ENCODE assay signal across 12 mouse cellular contexts in the genomic region with DNA sequence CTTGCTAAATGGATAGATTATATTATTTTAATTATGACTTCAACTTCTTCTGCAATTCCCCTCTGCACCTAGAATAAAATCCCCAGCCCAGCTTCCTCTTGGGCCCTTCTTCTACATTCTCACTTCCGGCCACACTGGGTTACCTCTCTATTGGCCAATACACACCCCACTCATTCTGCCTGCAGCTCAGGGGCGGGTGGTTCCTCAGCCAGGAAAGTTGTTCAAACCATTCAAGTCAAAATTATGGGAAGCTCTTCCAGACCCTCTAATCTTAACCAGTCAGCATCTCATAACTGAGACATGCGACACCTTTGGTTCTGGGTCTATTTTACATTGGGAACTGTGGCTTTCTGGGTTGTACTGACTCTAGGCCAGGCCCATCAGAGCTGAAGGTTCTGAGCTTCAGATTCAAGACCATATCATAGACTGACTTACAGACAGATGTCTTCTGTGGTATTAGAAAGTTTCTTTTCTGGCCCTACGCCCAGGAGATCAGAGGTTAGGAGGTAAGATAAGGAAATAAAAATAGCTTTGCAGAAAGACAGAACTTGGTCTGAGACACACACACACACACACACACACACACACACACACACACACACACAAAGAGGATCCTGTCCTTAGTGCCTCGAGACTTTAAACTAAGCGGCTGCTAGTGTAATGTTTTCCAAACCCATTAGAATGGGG. TPM values are rescaled to one million over a fixed set of nuclear protein-coding genes. Genes with fewer than 3 reads are reported as not detected.
DNase-seq lines count a peak whose midpoint lies in the region; ATAC-seq and TF ChIP-seq lines count a peak whose summit lies in the region.
"Had no signal": no experiment of that assay in that cellular context is flagged by ENCODE, and none has a peak within 500 bp of the region (broad histone marks: within the 10 kb centered on the region; RNA-seq: fewer than 3 reads in every experiment).

No protein-coding gene starts in this region.

- no peaks in the 10 kb centered on the region for H3K9me3 ChIP-seq in kidney, embryonic 14.5 days (ENCODE audit: control insufficient read depth, low read length)
- H3K9me3 ChIP-seq in intestine, embryonic 16.5 days (ENCODE audit: control insufficient read depth, low read length), result no peaks in the 10 kb centered on the region
- H3K9me3 ChIP-seq in kidney, embryonic 16.5 days (ENCODE audit: low read length), result no peaks in the 10 kb centered on the region
- H3K9me3 ChIP-seq: embryonic facial prominence, embryonic 10.5 days had no signal

- TF ChIP-seq POLR2A in kidney, adult 2 months (IDR thresholded peaks at IDR 0.05; ENCODE audit: low read depth, low read length), result no peak
- TF ChIP-seq POLR2A in bone marrow, adult 2 months (IDR thresholded peaks at IDR 0.05; ENCODE audit: borderline replicate concordance, control insufficient read depth, low read depth, low read length), result no peak
- TF ChIP-seq POLR2A in small intestine, adult 2 months (IDR thresholded peaks at IDR 0.05; ENCODE audit: low read depth, low read length), result no peak

- WGBS in kidney, adult 2 months, result 82% methylated on average over 6 of the region's 6 CpGs
- 88% methylated on average over 6 of the region's 6 CpGs for WGBS in kidney, embryonic 14.5 days
- WGBS in bone marrow, adult 2 months, result 3% methylated on average over 6 of the region's 6 CpGs
- 71% methylated on average over 6 of the region's 6 CpGs for WGBS in intestine, embryonic 16.5 days
- WGBS in small intestine, adult 2 months, result 12% methylated on average over 6 of the region's 6 CpGs
- WGBS in kidney, embryonic 16.5 days, result 79% methylated on average over 6 of the region's 6 CpGs

- no peaks in the 10 kb centered on the region for H3K4me1 ChIP-seq in kidney, adult 2 months (ENCODE audit: control insufficient read depth, insufficient read depth, low read length)
- H3K4me1 ChIP-seq in kidney, embryonic 14.5 days (ENCODE audit: control insufficient read depth, insufficient read depth, low read length), result 0 out of 2 replicates have a peak, but pooled peaks cover 9% of the 10 kb centered on the region
- H3K4me1 ChIP-seq in bone marrow, adult 2 months (ENCODE audit: control insufficient read depth, insufficient read depth, low read length), result peaks cover 2% of the 10 kb centered on the region; the same call in 1 of the 2 replicates
- H3K4me1 ChIP-seq in intestine, embryonic 16.5 days (ENCODE audit: control insufficient read depth, insufficient read depth, low read length), result peaks cover 38% of the 10 kb centered on the region
- H3K4me1 ChIP-seq in small intestine, adult 2 months (ENCODE audit: control insufficient read depth, insufficient read depth, insufficient read length, low read length), result peaks cover 37% of the 10 kb centered on the region
- peaks cover 27% of the 10 kb centered on the region for H3K4me1 ChIP-seq in kidney, embryonic 16.5 days (ENCODE audit: insufficient read depth, low read length)

- peak; percentile 22 for DNase-seq in kidney, adult 2 months
- DNase-seq in urinary bladder, adult 2 months (ENCODE audit: low spot score), result no peak
- DNase-seq in thymus, postnatal 4 days, result no peak
- DNase-seq: kidney, adult 18-20 months had no signal

- no peak for ATAC-seq in kidney, embryonic 14.5 days (ENCODE audit: low FRiP score, low TSS enrichment)
- no peak for ATAC-seq in intestine, embryonic 16.5 days
- ATAC-seq in kidney, embryonic 16.5 days (ENCODE audit: low FRiP score, low TSS enrichment), result no peak
- ATAC-seq: Patski had no signal

- no peak for TF ChIP-seq CTCF in kidney, adult 2 months (conservative IDR thresholded peaks at IDR 0.05; ENCODE audit: insufficient read depth, insufficient read length, low read depth, low read length)
- no peak for TF ChIP-seq CTCF in bone marrow, adult 2 months (IDR thresholded peaks at IDR 0.05; ENCODE audit: control insufficient read depth, insufficient read depth, low read length)
- no peak for TF ChIP-seq CTCF in small intestine, adult 2 months (IDR thresholded peaks at IDR 0.05; ENCODE audit: extremely low read depth, insufficient read length, insufficient replicate concordance, low read depth, low read length)

- H3K4me3 ChIP-seq in kidney, adult 2 months (ENCODE audit: insufficient read depth, low read depth, low read length), result no peak overlapping the region
- no peak overlapping the region for H3K4me3 ChIP-seq in kidney, embryonic 14.5 days (ENCODE audit: low read length)
- no peak overlapping the region for H3K4me3 ChIP-seq in bone marrow, adult 2 months (replicated peaks; ENCODE audit: control insufficient read depth, low read depth, low read length)
- H3K4me3 ChIP-seq in intestine, embryonic 16.5 days (ENCODE audit: low read length), result no peak overlapping the region
- H3K4me3 ChIP-seq in small intestine, adult 2 months (ENCODE audit: low read depth, low read length), result no peak overlapping the region
- no peak overlapping the region for H3K4me3 ChIP-seq in kidney, embryonic 16.5 days (ENCODE audit: low read length)
- H3K4me3 ChIP-seq: embryonic facial prominence, embryonic 10.5 days had no signal

- no peaks in the 10 kb centered on the region for H3K27me3 ChIP-seq in kidney, adult 2 months (replicated peaks; ENCODE audit: control insufficient read depth, insufficient read depth, low read length)
- no peaks in the 10 kb centered on the region for H3K27me3 ChIP-seq in kidney, embryonic 14.5 days (ENCODE audit: control insufficient read depth, insufficient read depth, low read length)
- no peaks in the 10 kb centered on the region for H3K27me3 ChIP-seq in intestine, embryonic 16.5 days (replicated peaks; ENCODE audit: control insufficient read depth, insufficient read depth, low read length)
- H3K27me3 ChIP-seq in small intestine, adult 2 months (ENCODE audit: control insufficient read depth, insufficient read depth, low read length), result no peaks in the 10 kb centered on the region
- H3K27me3 ChIP-seq in kidney, embryonic 16.5 days (ENCODE audit: insufficient read depth, low read length), result no peaks in the 10 kb centered on the region
- H3K27me3 ChIP-seq: Patski had no signal

- H3K4me2 ChIP-seq in kidney, embryonic 14.5 days (replicated peaks; ENCODE audit: low read depth, low read length), result no peak overlapping the region
- no peak overlapping the region for H3K4me2 ChIP-seq in intestine, embryonic 16.5 days (ENCODE audit: low read depth, low read length)
- H3K4me2 ChIP-seq in kidney, embryonic 16.5 days (replicated peaks; ENCODE audit: low read depth, low read length), result no peak overlapping the region
- H3K4me2 ChIP-seq: midbrain, embryonic 11.5 days had no signal

- no peak overlapping the region for H3K9ac ChIP-seq in kidney, embryonic 14.5 days (ENCODE audit: low read depth, low read length)
- no peak overlapping the region for H3K9ac ChIP-seq in intestine, embryonic 16.5 days (ENCODE audit: low read depth, low read length)
- no peak overlapping the region for H3K9ac ChIP-seq in kidney, embryonic 16.5 days (replicated peaks; ENCODE audit: low read length)

- no peak overlapping the region for H3K27ac ChIP-seq in kidney, adult 2 months (ENCODE audit: insufficient read depth, low read depth, low read length)
- H3K27ac ChIP-seq in kidney, embryonic 14.5 days (ENCODE audit: low read depth, low read length), result no peak overlapping the region
- peak overlapping the region; percentile 53; the same call in 1 of the 2 replicates for H3K27ac ChIP-seq in bone marrow, adult 2 months (ENCODE audit: control insufficient read depth, insufficient read depth, low read depth, low read length, poor library complexity)
- H3K27ac ChIP-seq in intestine, embryonic 16.5 days (ENCODE audit: low read length), result peak overlapping the region; percentile 55; the same call in 1 of the 2 replicates
- H3K27ac ChIP-seq in small intestine, adult 2 months (ENCODE audit: insufficient read depth, low read depth, low read length), result peak overlapping the region; percentile 97
- H3K27ac ChIP-seq in kidney, embryonic 16.5 days (ENCODE audit: low read length), result no peak overlapping the region
- H3K27ac ChIP-seq: embryonic facial prominence, embryonic 10.5 days had no signal

- H3K36me3 ChIP-seq in kidney, adult 2 months (ENCODE audit: control insufficient read depth, insufficient read depth, low read length), result no peaks in the 10 kb centered on the region
- H3K36me3 ChIP-seq in kidney, embryonic 14.5 days (ENCODE audit: control insufficient read depth, insufficient read depth, low read length), result no peaks in the 10 kb centered on the region
- no peaks in the 10 kb centered on the region for H3K36me3 ChIP-seq in intestine, embryonic 16.5 days (ENCODE audit: control insufficient read depth, insufficient read depth, low read length)
- H3K36me3 ChIP-seq in small intestine, adult 2 months (ENCODE audit: control insufficient read depth, insufficient read depth, low read length), result peaks cover 8% of the 10 kb centered on the region
- H3K36me3 ChIP-seq in kidney, embryonic 16.5 days (ENCODE audit: insufficient read depth, low read length), result no peaks in the 10 kb centered on the region

RNA-seq across cellular contexts. Expression of gene Mical1, which starts 2.2 kb away (rescaled TPM):
- 9.1 and 10.2 TPM in 2 replicates for polyA plus RNA-seq in kidney, adult 2 months (2012; rRNA removed)
- 22.8 and 33.6 TPM in 2 replicates for polyA plus RNA-seq in kidney, embryonic 14.5 days (2014; fragmentation: Nextera tagmentation; extraction: Ambion mirVana)
- polyA plus RNA-seq in bone marrow, adult 2 months (2011; ENCODE audit: insufficient read depth, insufficient read length, low replicate concordance, missing spikeins), result 50.0 and 123 TPM in 2 replicates
- polyA plus RNA-seq in intestine, embryonic 16.5 days (2015; fragmentation: Nextera tagmentation; extraction: Ambion mirVana), result 23.8 and 28.4 TPM in 2 replicates
- 78.0 and 164 TPM in 2 replicates for polyA plus RNA-seq in small intestine, adult 2 months (2012; rRNA removed)
- 48.9 and 57.9 TPM in 2 replicates for polyA plus RNA-seq in urinary bladder, adult 2 months (2012; rRNA removed)
- 34.6 TPM in 2 replicates for polyA plus RNA-seq in kidney, embryonic 16.5 days (2015; fragmentation: Nextera tagmentation; extraction: Ambion mirVana)

RNA-seq across cellular contexts. Expression of gene Smpd2, which starts 16.2 kb away (rescaled TPM):
- polyA plus RNA-seq in kidney, adult 2 months (2012; rRNA removed), result 124 and 129 TPM in 2 replicates
- 53.8 and 59.2 TPM in 2 replicates for polyA plus RNA-seq in kidney, embryonic 14.5 days (2014; fragmentation: Nextera tagmentation; extraction: Ambion mirVana)
- polyA plus RNA-seq in bone marrow, adult 2 months (2011; ENCODE audit: insufficient read depth, insufficient read length, low replicate concordance, missing spikeins), result 3.9 and 16.7 TPM in 2 replicates
- polyA plus RNA-seq in intestine, embryonic 16.5 days (2015; fragmentation: Nextera tagmentation; extraction: Ambion mirVana), result 62.7 and 68.9 TPM in 2 replicates
- 49.9 and 121 TPM in 2 replicates for polyA plus RNA-seq in small intestine, adult 2 months (2012; rRNA removed)
- 167 and 169 TPM in 2 replicates for polyA plus RNA-seq in urinary bladder, adult 2 months (2012; rRNA removed)
- polyA plus RNA-seq in kidney, embryonic 16.5 days (2015; fragmentation: Nextera tagmentation; extraction: Ambion mirVana), result 84.1 and 91.2 TPM in 2 replicates

RNA-seq across cellular contexts. Expression of gene Ppil6, which starts 16.3 kb away (rescaled TPM):
- polyA plus RNA-seq in kidney, adult 2 months (2012; rRNA removed), result 2.5 and 3.2 TPM in 2 replicates
- 1.2 and 3.1 TPM in 2 replicates for polyA plus RNA-seq in kidney, embryonic 14.5 days (2014; fragmentation: Nextera tagmentation; extraction: Ambion mirVana)
- not detected in 2 replicates for polyA plus RNA-seq in bone marrow, adult 2 months (2011; ENCODE audit: insufficient read depth, insufficient read length, low replicate concordance, missing spikeins)
- 0.36 and 0.93 TPM in 2 replicates for polyA plus RNA-seq in intestine, embryonic 16.5 days (2015; fragmentation: Nextera tagmentation; extraction: Ambion mirVana)
- 0.15 TPM in 1 of 2 replicates, not detected in the other for polyA plus RNA-seq in small intestine, adult 2 months (2012; rRNA removed)
- 10.7 and 11.5 TPM in 2 replicates for polyA plus RNA-seq in urinary bladder, adult 2 months (2012; rRNA removed)
- 2.6 and 3.7 TPM in 2 replicates for polyA plus RNA-seq in kidney, embryonic 16.5 days (2015; fragmentation: Nextera tagmentation; extraction: Ambion mirVana)

RNA-seq across cellular contexts. Expression of gene Zbtb24, which starts 23.7 kb away (rescaled TPM):
- 14.9 and 17.9 TPM in 2 replicates for polyA plus RNA-seq in kidney, adult 2 months (2012; rRNA removed)
- 13.5 and 19.2 TPM in 2 replicates for polyA plus RNA-seq in kidney, embryonic 14.5 days (2014; fragmentation: Nextera tagmentation; extraction: Ambion mirVana)
- 7.7 and 11.9 TPM in 2 replicates for polyA plus RNA-seq in bone marrow, adult 2 months (2011; ENCODE audit: insufficient read depth, insufficient read length, low replicate concordance, missing spikeins)
- 15.4 and 15.6 TPM in 2 replicates for polyA plus RNA-seq in intestine, embryonic 16.5 days (2015; fragmentation: Nextera tagmentation; extraction: Ambion mirVana)
- polyA plus RNA-seq in small intestine, adult 2 months (2012; rRNA removed), result 7.0 and 15.7 TPM in 2 replicates
- 15.8 and 17.4 TPM in 2 replicates for polyA plus RNA-seq in urinary bladder, adult 2 months (2012; rRNA removed)
- 19.7 and 19.8 TPM in 2 replicates for polyA plus RNA-seq in kidney, embryonic 16.5 days (2015; fragmentation: Nextera tagmentation; extraction: Ambion mirVana)

RNA-seq across cellular contexts. Expression of gene Cd164, which starts 45.3 kb away (rescaled TPM):
- polyA plus RNA-seq in kidney, adult 2 months (2012; rRNA removed), result 241 and 291 TPM in 2 replicates
- polyA plus RNA-seq in kidney, embryonic 14.5 days (2014; fragmentation: Nextera tagmentation; extraction: Ambion mirVana), result 134 and 221 TPM in 2 replicates
- polyA plus RNA-seq in bone marrow, adult 2 months (2011; ENCODE audit: insufficient read depth, insufficient read length, low replicate concordance, missing spikeins), result 20.0 and 36.5 TPM in 2 replicates
- 186 and 195 TPM in 2 replicates for polyA plus RNA-seq in intestine, embryonic 16.5 days (2015; fragmentation: Nextera tagmentation; extraction: Ambion mirVana)
- polyA plus RNA-seq in small intestine, adult 2 months (2012; rRNA removed), result 56.9 and 81.6 TPM in 2 replicates
- 119 and 143 TPM in 2 replicates for polyA plus RNA-seq in urinary bladder, adult 2 months (2012; rRNA removed)
- 191 and 208 TPM in 2 replicates for polyA plus RNA-seq in kidney, embryonic 16.5 days (2015; fragmentation: Nextera tagmentation; extraction: Ambion mirVana)

Comparison
In these comparisons a context has a peak if more than half of its experiments do, and no peak if none do; other contexts are left out.
1. H3K27ac ChIP-seq: peak in bone marrow, adult 2 months (single experiment), intestine, embryonic 16.5 days (single experiment) and small intestine, adult 2 months (single experiment); none in kidney, adult 2 months (single experiment), kidney, embryonic 14.5 days (single experiment) and kidney, embryonic 16.5 days (single experiment).